Mouse (Mus musculus) lung, postnatal 0 days (tissue): ENCODE data around the gene Fev. TPM values are rescaled to one million over a fixed set of nuclear protein-coding genes. Genes with fewer than 3 reads are reported as not detected.

Source experiments
- ATAC-seq: fragments of 200-750 bp; cut with Nextera tagmentation; 2 replicates; pipeline ENCODE4 v1.8.0; 2017; ENCODE audit warnings: moderate library complexity
- DNase-seq: peaks from one replicate; pipeline ENCODE4 v3.0.0-alpha.2; 2016; ENCODE audit warnings: low spot score
- H3K27ac ChIP-seq: fragments of 300-500 bp; sonication (generic); 2 replicates; pipeline ENCODE4 v1.5.1; 2014; ENCODE audit warnings: antibody characterized with exemption, mild to moderate bottlenecking, low read length, mixed read lengths
- H3K27me3 ChIP-seq: fragments of 300-500 bp; sonication (generic); replicated peaks from 2 replicates; pipeline ENCODE4 v1.6.1; 2014; ENCODE audit warnings: low read length, mixed read lengths; ENCODE audit not compliant: insufficient read depth
- H3K36me3 ChIP-seq: fragments of 300-500 bp; sonication (generic); 2 replicates; pipeline ENCODE4 v1.6.1; 2014; ENCODE audit warnings: low read length, mixed read lengths; ENCODE audit not compliant: insufficient read depth
- H3K4me1 ChIP-seq: fragments of 300-500 bp; sonication (generic); 2 replicates; pipeline ENCODE4 v1.6.1; 2014; ENCODE audit warnings: antibody characterized with exemption, low read depth, low read length, mixed read lengths; ENCODE audit not compliant: insufficient read depth
- H3K4me2 ChIP-seq: fragments of 300-500 bp; sonication (generic); replicated peaks from 2 replicates; pipeline ENCODE4 v1.6.1; 2014; ENCODE audit warnings: low read depth, mild to moderate bottlenecking, low read length, moderate library complexity, mixed read lengths
- H3K4me3 ChIP-seq: fragments of 300-500 bp; sonication (generic); 2 replicates; pipeline ENCODE4 v1.5.1; 2014; ENCODE audit warnings: low read depth, low read length
- H3K9ac ChIP-seq: fragments of 300-500 bp; sonication (generic); replicated peaks from 2 replicates; pipeline ENCODE4 v1.6.1; 2014; ENCODE audit warnings: low read depth, mild to moderate bottlenecking
- H3K9me3 ChIP-seq: fragments of 300-500 bp; sonication (generic); 2 replicates; pipeline ENCODE4 v1.6.1; 2016; ENCODE audit warnings: low read length, mixed read lengths
- CTCF ChIP-seq: IDR thresholded peaks from 2 replicates; pipeline ENCODE4 v1.5.1; 2016; ENCODE audit warnings: antibody characterized with exemption, mild to moderate bottlenecking
- EP300 ChIP-seq: IDR thresholded peaks from 2 replicates; pipeline ENCODE4 v1.6.1; 2016; ENCODE audit warnings: antibody characterized with exemption, mild to moderate bottlenecking, control low read depth
- WGBS: fragments of 180-500 bp; shearing (Covaris S2); extraction: QIAGEN DNeasy Blood & Tissue Kit; methylation state at CpG from one replicate; pipeline ENCODE4 v1.1.7; 2014; 5-methylcytosine and 5-hydroxymethylcytosine counted together
- polyA plus RNA-seq: library from polyadenylated mRNA; unstranded; fragments of >200 nt; fragmentation: Nextera tagmentation; extraction: Ambion mirVana; gene quantifications from 2 replicates; pipeline ENCODE4 v1.2.1, GENCODE M21; 2015

Fev gene
- polyA plus RNA-seq, 1 experiment from 2014 or later, result not detected

GRCm38 (mm10) chr1:74901686-74902085 lies 16.5 kb upstream of the Fev start:
- peak; percentile 15 for DNase-seq
- no peak overlapping the region for H3K4me2 ChIP-seq
- no peak overlapping the region for H3K4me3 ChIP-seq
- no peaks in the 10 kb centered on the region for H3K9me3 ChIP-seq
- no peaks in the 10 kb centered on the region for H3K36me3 ChIP-seq
- peaks cover 28% of the 10 kb centered on the region for H3K27me3 ChIP-seq
- H3K27ac ChIP-seq, result no peak overlapping the region
- TF ChIP-seq CTCF (peak; percentile 58), EP300 (no peak)
- no peaks in the 10 kb centered on the region for H3K4me1 ChIP-seq
- 5% methylated on average over 3 of the region's 3 CpGs for WGBS
- no peak for ATAC-seq
- no peak overlapping the region for H3K9ac ChIP-seq

GRCm38 (mm10) chr1:74900341-74901285 lies 15.4 kb upstream of the Fev start:
- no peak overlapping the region for H3K27ac ChIP-seq
- under 1% methylated on average over 43 of the region's 66 CpGs for WGBS
- no peaks in the 10 kb centered on the region for H3K36me3 ChIP-seq
- peaks cover 28% of the 10 kb centered on the region for H3K27me3 ChIP-seq
- peak overlapping the region; percentile 55 for H3K4me2 ChIP-seq
- ATAC-seq (peak; percentile 91), DNase-seq (peak; percentile 88)
- no peaks in the 10 kb centered on the region for H3K4me1 ChIP-seq
- H3K9me3 ChIP-seq, result no peaks in the 10 kb centered on the region
- no peak for TF ChIP-seq EP300
- no peak for TF ChIP-seq CTCF
- H3K4me3 ChIP-seq, result peak overlapping the region; percentile 23; the same call in 1 of the 2 replicates
- H3K9ac ChIP-seq, result no peak overlapping the region

DNA sequence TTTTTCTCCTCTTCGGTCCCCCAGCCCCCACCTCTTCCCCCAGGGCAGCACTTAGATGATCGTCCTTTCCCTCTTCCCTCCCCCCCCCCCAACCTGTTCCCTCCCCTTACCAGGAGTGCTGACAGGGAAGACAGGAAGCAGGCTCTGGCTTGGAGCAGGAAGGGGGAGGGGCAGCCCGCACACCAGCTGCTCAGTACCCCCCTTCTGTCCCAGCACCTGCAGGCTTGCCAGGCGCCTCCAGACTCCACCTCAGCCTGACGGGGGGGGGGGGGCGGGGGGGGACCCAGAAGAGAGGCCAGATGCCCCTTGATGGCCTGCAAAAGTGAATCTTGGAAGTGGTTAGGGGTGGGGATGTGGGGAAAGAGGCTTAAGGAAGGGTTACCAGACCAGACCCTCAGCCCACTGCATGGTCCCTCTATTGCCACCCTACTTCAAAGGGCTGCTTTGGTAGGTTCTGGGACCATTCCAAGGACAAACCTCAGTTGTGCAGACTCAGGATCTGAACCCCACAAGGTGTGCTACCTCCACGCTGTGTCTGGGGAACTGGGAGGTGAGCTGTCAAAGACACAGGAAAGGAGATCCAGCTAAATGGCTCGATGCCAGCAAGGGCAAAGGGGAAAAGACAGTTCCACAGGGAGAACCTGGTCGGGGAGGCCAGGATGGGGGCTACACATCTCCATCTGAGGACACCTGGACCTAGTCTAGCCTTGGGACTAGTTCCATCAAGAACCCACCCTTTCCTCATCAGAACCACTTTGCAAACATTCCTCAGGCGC lies 13.6 kb upstream of the Fev start:
- DNase-seq (no peak), ATAC-seq (no peak)
- 8% methylated on average over 7 of the region's 10 CpGs for WGBS

DNA sequence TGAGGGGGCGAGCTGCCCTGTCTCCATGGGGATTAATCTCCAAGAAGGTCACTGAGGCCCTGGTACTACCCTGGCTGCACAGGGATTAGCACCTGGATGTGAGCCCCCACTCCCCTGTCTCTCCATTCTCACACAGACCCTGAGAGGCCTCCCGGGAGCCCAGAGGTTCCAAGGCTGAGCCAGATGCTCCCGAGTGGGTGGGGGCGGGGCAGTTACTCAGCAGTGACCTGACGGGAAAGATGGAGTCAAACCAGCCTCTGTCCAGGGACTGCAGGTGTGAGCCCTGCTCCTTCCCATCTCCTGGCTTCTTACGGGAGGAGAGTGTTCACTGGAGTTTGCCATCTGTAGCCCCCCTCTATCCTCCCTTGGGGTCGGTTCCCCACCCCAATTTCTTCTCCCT lies 12.8 kb upstream of the Fev start:
- H3K4me3 ChIP-seq, result no peak overlapping the region
- TF ChIP-seq CTCF, result no peak
- no peak for TF ChIP-seq EP300
- peaks cover 47% of the 10 kb centered on the region for H3K27me3 ChIP-seq
- DNase-seq (no peak), ATAC-seq (no peak)
- WGBS, result 4% methylated on average over 7 of the region's 7 CpGs
- no peaks in the 10 kb centered on the region for H3K9me3 ChIP-seq
- no peaks in the 10 kb centered on the region for H3K4me1 ChIP-seq
- H3K4me2 ChIP-seq, result no peak overlapping the region
- H3K9ac ChIP-seq, result no peak overlapping the region
- no peaks in the 10 kb centered on the region for H3K36me3 ChIP-seq
- no peak overlapping the region for H3K27ac ChIP-seq

More for the DNA sequence above, 13.6 kb upstream of the Fev start:
- H3K4me2 ChIP-seq, result no peak overlapping the region
- H3K4me3 ChIP-seq, result no peak overlapping the region
- H3K27me3 ChIP-seq, result peaks cover 38% of the 10 kb centered on the region
- H3K27ac ChIP-seq, result no peak overlapping the region
- H3K36me3 ChIP-seq, result no peaks in the 10 kb centered on the region
- no peaks in the 10 kb centered on the region for H3K4me1 ChIP-seq
- H3K9me3 ChIP-seq, result no peaks in the 10 kb centered on the region
- no peak for TF ChIP-seq CTCF
- no peak for TF ChIP-seq EP300
- no peak overlapping the region for H3K9ac ChIP-seq

DNA sequence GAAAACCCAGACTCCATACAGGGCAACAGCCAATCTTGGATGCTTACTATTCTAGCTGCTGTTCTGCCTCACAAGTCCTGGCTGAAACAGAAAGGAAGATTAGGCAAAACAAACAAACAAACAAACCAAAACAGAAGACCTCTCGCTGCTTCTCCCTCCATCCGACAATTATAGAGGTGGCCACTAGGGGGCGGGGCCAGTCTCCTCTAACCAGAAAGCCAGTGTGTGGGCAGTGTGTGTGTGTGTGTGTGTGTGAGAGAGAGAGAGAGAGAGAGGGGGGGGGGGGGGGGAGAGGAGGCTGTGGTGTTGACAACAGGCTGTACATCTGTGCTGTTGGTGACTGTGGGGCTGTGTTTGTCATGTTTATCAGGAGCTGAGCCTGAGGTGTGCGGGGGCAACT lies 9.7 kb upstream of the Fev start:
- no peak for ATAC-seq
- peak; percentile 79 for TF ChIP-seq CTCF
- no peak for TF ChIP-seq EP300
- DNase-seq, result peak; percentile 46
- no peak overlapping the region for H3K27ac ChIP-seq
- no peaks in the 10 kb centered on the region for H3K9me3 ChIP-seq
- WGBS, result 18% methylated on average over 4 of the region's 4 CpGs
- H3K4me1 ChIP-seq, result no peaks in the 10 kb centered on the region
- H3K4me2 ChIP-seq, result no peak overlapping the region; the same call in 1 of the 2 replicates
- H3K4me3 ChIP-seq, result no peak overlapping the region
- no peak overlapping the region for H3K9ac ChIP-seq
- peaks cover 58% of the 10 kb centered on the region for H3K27me3 ChIP-seq
- H3K36me3 ChIP-seq, result no peaks in the 10 kb centered on the region
